Mouse (Mus musculus) MEL (cell line): ENCODE measurements around the gene Hyal5. TPM values are rescaled to one million over a fixed set of nuclear protein-coding genes. Genes with fewer than 3 reads are reported as not detected.

Experiments used
- DNase-seq: peaks from one replicate; pipeline ENCODE4 v3.0.0; 2011; ENCODE audit warnings: low read depth, low spot score
- H3K27ac ChIP-seq: 2 replicates; pipeline ENCODE4 v1.5.1; 2012; ENCODE audit warnings: low read depth, mild to moderate bottlenecking, control low read depth, low read length, moderate library complexity; ENCODE audit not compliant: control insufficient read depth
- H3K27me3 ChIP-seq, 2 experiments: fragments of 150-350 bp in 1 of 2; sonication (generic) in 1 of 2; 2 replicates each; pipeline ENCODE4 v1.6.1; 2012; ENCODE audit warnings: low read length in 2 of 2, mild to moderate bottlenecking in 2 of 2, improper control_type of control experiment in 1 of 2, moderate library complexity in 1 of 2; ENCODE audit not compliant: insufficient read depth in 2 of 2, control insufficient read depth in 1 of 2
- H3K36me3 ChIP-seq, 2 experiments: 2 replicates each; pipeline ENCODE4 v1.6.1; 2012 to 2014; ENCODE audit warnings: low read length in 2 of 2, improper control_type of control experiment in 1 of 2, inconsistent platforms in 1 of 2, mild to moderate bottlenecking in 1 of 2; ENCODE audit not compliant: insufficient read depth in 2 of 2, control insufficient read depth in 1 of 2
- H3K4me1 ChIP-seq, 2 experiments: fragments of 150-350 bp in 1 of 2; sonication (generic) in 1 of 2; 2 replicates each; pipeline ENCODE4 v1.6.1; 2012; ENCODE audit warnings: low read length in 2 of 2, improper control_type of control experiment in 1 of 2, mild to moderate bottlenecking in 1 of 2; ENCODE audit not compliant: insufficient read depth in 2 of 2, control insufficient read depth in 1 of 2
- H3K4me3 ChIP-seq, 2 experiments: fragments of 150-350 bp in 1 of 2; sonication (generic) in 1 of 2; 2 replicates each; pipeline ENCODE4 v1.5.1; 2012; ENCODE audit warnings: low read depth in 2 of 2, low read length in 2 of 2, mild to moderate bottlenecking in 2 of 2, moderate library complexity in 2 of 2, control low read depth in 1 of 2, improper control_type of control experiment in 1 of 2; ENCODE audit not compliant: control insufficient read depth in 1 of 2, insufficient read depth in 1 of 2
- H3K79me2 ChIP-seq: 2 replicates; pipeline ENCODE4 v1.6.1; 2012; ENCODE audit warnings: mild to moderate bottlenecking, low read length, moderate library complexity; ENCODE audit not compliant: control insufficient read depth, poor library complexity, insufficient read depth
- H3K9ac ChIP-seq: 2 replicates; pipeline ENCODE4 v1.6.1; 2012; ENCODE audit warnings: low read depth, mild to moderate bottlenecking, control low read depth, low read length, moderate library complexity; ENCODE audit not compliant: control insufficient read depth, poor library complexity, severe bottlenecking
- H3K9me3 ChIP-seq: fragments of 150-350 bp; sonication (generic); replicated peaks from 2 replicates; pipeline ENCODE4 v1.6.1; 2012; ENCODE audit warnings: mild to moderate bottlenecking, low read length, improper control_type of control experiment, moderate library complexity; ENCODE audit not compliant: insufficient read depth
- BHLHE40 ChIP-seq: IDR thresholded peaks from 2 replicates; pipeline ENCODE4 v1.6.1; 2012; ENCODE audit warnings: low read depth, mild to moderate bottlenecking, inconsistent platforms, low read length, improper control_type of control experiment, borderline replicate concordance
- CHD1 ChIP-seq: IDR thresholded peaks from 2 replicates; pipeline ENCODE4 v1.6.1; 2012; ENCODE audit warnings: low read depth, mild to moderate bottlenecking, inconsistent platforms, low read length, improper control_type of control experiment
- CHD2 ChIP-seq: IDR thresholded peaks from 2 replicates; pipeline ENCODE4 v1.6.1; 2011; ENCODE audit warnings: low read length, improper control_type of control experiment
- CTCF ChIP-seq, 3 experiments: IDR thresholded peaks in 2 of 3; conservative IDR thresholded peaks in 1 of 3; 2 replicates each; pipeline ENCODE4 v1.5.1; 2011 to 2012; ENCODE audit warnings: low read length in 3 of 3, low read depth in 2 of 3, mild to moderate bottlenecking in 2 of 3, improper control_type of control experiment in 1 of 3, inconsistent platforms in 1 of 3, mixed read lengths in 1 of 3, moderate library complexity in 1 of 3; ENCODE audit not compliant: control insufficient read depth in 1 of 3, insufficient read depth in 1 of 3, poor library complexity in 1 of 3, severe bottlenecking in 1 of 3
- E2F4 ChIP-seq: IDR thresholded peaks from 2 replicates; pipeline ENCODE4 v1.6.1; 2011; ENCODE audit warnings: low read depth, low read length, improper control_type of control experiment, borderline replicate concordance
- ETS1 ChIP-seq: IDR thresholded peaks from 2 replicates; pipeline ENCODE4 v1.6.1; 2012; ENCODE audit warnings: low read depth, mild to moderate bottlenecking, inconsistent platforms, low read length, improper control_type of control experiment, moderate library complexity
- GABPA ChIP-seq: IDR thresholded peaks from 2 replicates; pipeline ENCODE4 v1.6.1; 2012; ENCODE audit warnings: low read depth, mild to moderate bottlenecking, inconsistent platforms, low read length, improper control_type of control experiment, moderate library complexity
- GATA1 ChIP-seq: IDR thresholded peaks from 2 replicates; pipeline ENCODE4 v1.6.1; 2011; ENCODE audit warnings: low read depth, low read length, improper control_type of control experiment
- KAT2A ChIP-seq: conservative IDR thresholded peaks from 2 replicates; pipeline ENCODE4 v1.6.1; 2012; ENCODE audit warnings: low read depth, low read length, improper control_type of control experiment, inconsistent platforms
- MAZ ChIP-seq: IDR thresholded peaks from 2 replicates; pipeline ENCODE4 v1.6.1; 2012; ENCODE audit warnings: low read depth, mild to moderate bottlenecking, inconsistent platforms, low read length, improper control_type of control experiment
- MYB ChIP-seq: IDR thresholded peaks from 2 replicates; pipeline ENCODE4 v1.6.1; 2011; ENCODE audit warnings: mild to moderate bottlenecking, low read depth, low read length, improper control_type of control experiment
- NRF1 ChIP-seq: IDR thresholded peaks from 2 replicates; pipeline ENCODE4 v1.6.1; 2014; ENCODE audit warnings: low read depth, mild to moderate bottlenecking, inconsistent platforms, low read length, improper control_type of control experiment, moderate library complexity; ENCODE audit not compliant: poor library complexity, insufficient read depth, severe bottlenecking
- RAD21 ChIP-seq: IDR thresholded peaks from 2 replicates; pipeline ENCODE4 v1.6.1; 2011; ENCODE audit warnings: mild to moderate bottlenecking, low read depth, low read length, improper control_type of control experiment
- SMC3 ChIP-seq: IDR thresholded peaks from 2 replicates; pipeline ENCODE4 v1.6.1; 2011; ENCODE audit warnings: low read depth, low read length, improper control_type of control experiment
- TAL1 ChIP-seq: IDR thresholded peaks from 2 replicates; pipeline ENCODE4 v1.6.1; 2012; ENCODE audit warnings: mild to moderate bottlenecking, inconsistent platforms, low read length, moderate library complexity, mixed read lengths
- TBP ChIP-seq: IDR thresholded peaks from 2 replicates; pipeline ENCODE4 v1.8.0; 2011; ENCODE audit warnings: low read depth, low read length, improper control_type of control experiment
- TCF12 ChIP-seq: IDR thresholded peaks from 2 replicates; pipeline ENCODE4 v1.6.1; 2014; ENCODE audit warnings: low read depth, mild to moderate bottlenecking, inconsistent platforms, low read length, improper control_type of control experiment, moderate library complexity
- UBTF ChIP-seq: IDR thresholded peaks from 2 replicates; pipeline ENCODE4 v1.6.1; 2012; ENCODE audit warnings: low read depth, mild to moderate bottlenecking, inconsistent platforms, low read length, improper control_type of control experiment, moderate library complexity, borderline replicate concordance; ENCODE audit not compliant: insufficient read depth
- USF1 ChIP-seq: IDR thresholded peaks from 2 replicates; pipeline ENCODE4 v1.6.1; 2014; ENCODE audit warnings: low read depth, mild to moderate bottlenecking, inconsistent platforms, low read length, improper control_type of control experiment, moderate library complexity
- ZKSCAN1 ChIP-seq: IDR thresholded peaks from 2 replicates; pipeline ENCODE4 v1.6.1; 2012; ENCODE audit warnings: low read depth, mild to moderate bottlenecking, inconsistent platforms, low read length, improper control_type of control experiment, moderate library complexity
- ZMIZ1 ChIP-seq: IDR thresholded peaks from 2 replicates; pipeline ENCODE4 v1.6.1; 2012; ENCODE audit warnings: low read depth, mild to moderate bottlenecking, inconsistent platforms, low read length, improper control_type of control experiment, moderate library complexity
- ZNF384 ChIP-seq: IDR thresholded peaks from 2 replicates; pipeline ENCODE4 v1.6.1; 2012; ENCODE audit warnings: low read depth, mild to moderate bottlenecking, inconsistent platforms, low read length, improper control_type of control experiment
- polyA plus RNA-seq, 2 experiments: library from polyadenylated mRNA; stranded (reverse) in 1 of 2; unstranded in 1 of 2; fragments of >175 nt in 1 of 2; fragments of >200 nt in 1 of 2; gene quantifications; 2 replicates each; pipeline versions ENCODE4 v1.2.1 to v1.2.4; 2012; ENCODE audit warnings: low replicate concordance in 2 of 2, low read depth in 1 of 2; ENCODE audit not compliant: insufficient read length in 2 of 2, insufficient read depth in 1 of 2, missing spikeins in 1 of 2
- total RNA-seq: library from RNA; depleted of rRNA; stranded (reverse); fragments of 300-350 nt; gene quantifications from 2 replicates; pipeline ENCODE4 v1.2.3, GENCODE M21; 2012; rRNA removed

Hyal5 gene
- not detected in 2 replicates for total RNA-seq
- polyA plus RNA-seq, result not detected

DNA sequence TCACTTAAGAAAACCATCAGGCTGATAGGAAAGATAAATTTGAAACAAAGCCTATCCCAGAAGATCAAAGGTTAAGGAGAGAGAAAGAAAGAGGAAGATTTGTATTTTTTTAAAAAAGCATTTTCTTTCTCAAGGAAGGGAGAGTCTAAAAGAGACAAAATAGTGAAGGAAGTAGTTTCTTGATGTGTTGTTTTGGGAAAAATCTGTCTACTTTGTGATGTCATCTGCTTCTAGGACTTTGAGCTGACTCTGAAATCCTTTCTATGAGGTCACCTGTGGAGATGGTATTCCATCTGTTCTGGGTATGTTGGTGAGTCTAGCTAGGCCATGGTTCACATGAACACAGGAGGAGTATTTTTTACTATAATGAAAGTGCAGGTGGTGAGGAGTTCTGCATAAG lies at the start of gene Hyal5:
Hyal5 (plus strand) TSS at position 301 of the 400 bp plus-strand sequence.
- Histone ChIP-seq H3K27ac (no peak within 1 kb of the TSS), H3K27me3 (no peaks in the 10 kb centered on the region), H3K4me1 (no peaks in the 10 kb centered on the region), H3K4me3 (no peak within 1 kb of the TSS), H3K79me2 (no peaks in the 10 kb centered on the region), H3K36me3 (no peaks in the 10 kb centered on the region), H3K9me3 (no peaks in the 10 kb centered on the region), H3K9ac (no peak within 1 kb of the TSS)
- DNase-seq, result no peak
- TF ChIP-seq NRF1, result no peak
- no peak for TF ChIP-seq SMC3
- no peak for TF ChIP-seq ETS1
- no peak for TF ChIP-seq ZNF384
- TF ChIP-seq CHD1, result no peak
- TF ChIP-seq TCF12, result no peak
- no peak for TF ChIP-seq RAD21
- no peak for TF ChIP-seq TBP
- TF ChIP-seq UBTF, result no peak
- TF ChIP-seq KAT2A, result no peak
- TF ChIP-seq USF1, result no peak
- TF ChIP-seq MAZ, result no peak
- TF ChIP-seq E2F4, result no peak
- TF ChIP-seq ZKSCAN1, result no peak
- no peak for TF ChIP-seq GATA1
- TF ChIP-seq TAL1, result no peak
- TF ChIP-seq GABPA, result no peak
- TF ChIP-seq ZMIZ1, result no peak
- no peak for TF ChIP-seq MYB

- no peak overlapping the region for H3K4me3 ChIP-seq
- H3K9ac ChIP-seq, result no peak overlapping the region
- peak; percentile 2 for DNase-seq
- H3K9me3 ChIP-seq, result no peaks in the 10 kb centered on the region
- H3K27ac ChIP-seq, result no peak overlapping the region
- TF ChIP-seq CTCF (IDR thresholded peaks at IDR 0.05 in 2 of 3, conservative IDR thresholded peaks at IDR 0.05 in 1 of 3; ENCODE audit: control insufficient read depth in 1 of 3, insufficient read depth in 1 of 3, low read depth in 2 of 3, low read length in 3 of 3, poor library complexity in 1 of 3, severe bottlenecking in 1 of 3) (peak in 1 of 3 experiments; percentile 5; a peak in 1 of 6 replicates), CHD2 (no peak), BHLHE40 (no peak)
- H3K4me1 ChIP-seq, result no peaks in the 10 kb centered on the region
- H3K27me3 ChIP-seq, result no peaks in the 10 kb centered on the region
- no peaks in the 10 kb centered on the region for H3K79me2 ChIP-seq
- no peaks in the 10 kb centered on the region for H3K36me3 ChIP-seq
These were observed 35.7 kb upstream of the Hyal5 start for GRCm38 (mm10) chr6:24822070-24822469.
